Mouse (Mus musculus) adipocyte (in vitro differentiated cells): Measurements from ENCODE around the gene Cntn2.
A peak's percentile ranks its signal among the peaks of the same experiment; 100 is the strongest.

Experiments
- DNase-seq: peaks from one replicate; pipeline ENCODE4 v3.0.0-alpha.2; 2016; ENCODE audit warnings: low spot score

The Cntn2 gene

GRCm38 (mm10) chr1:132542762-132543306 is at the start of gene Cntn2:
Cntn2 (minus strand) TSS chr1:132543256.
- no peak for DNase-seq

- DNase-seq: no peak
Measured at GRCm38 (mm10) chr1:132592145-132592544, 49.1 kb upstream of the Cntn2 start.

GRCm38 (mm10) chr1:132591399-132591930 is 48.4 kb upstream of the Cntn2 start:
- DNase-seq: no peak

GRCm38 (mm10) chr1:132586679-132587201 is 43.7 kb upstream of the Cntn2 start:
- DNase-seq: no peak

GRCm38 (mm10) chr1:132585376-132585775 is 42.3 kb upstream of the Cntn2 start:
- DNase-seq: no peak

- DNase-seq: no peak
Measured at GRCm38 (mm10) chr1:132582998-132583604, 40.0 kb upstream of the Cntn2 start.

- no peak for DNase-seq
Measured at GRCm38 (mm10) chr1:132581845-132582839, 39.1 kb upstream of the Cntn2 start.

- no peak for DNase-seq
Measured at GRCm38 (mm10) chr1:132580063-132580462, 37.0 kb upstream of the Cntn2 start.

GRCm38 (mm10) chr1:132576845-132577244 is 33.8 kb upstream of the Cntn2 start:
- DNase-seq: no peak

- DNase-seq: no peak
Measured at GRCm38 (mm10) chr1:132572851-132573250, 29.8 kb upstream of the Cntn2 start.

- DNase-seq: no peak
Measured at GRCm38 (mm10) chr1:132571613-132572012, 28.6 kb upstream of the Cntn2 start.

- no peak for DNase-seq
Measured at GRCm38 (mm10) chr1:132570906-132571305, 27.9 kb upstream of the Cntn2 start.

GRCm38 (mm10) chr1:132570068-132570780 is 27.2 kb upstream of the Cntn2 start:
- DNase-seq: no peak

- no peak for DNase-seq
Measured at GRCm38 (mm10) chr1:132569516-132569915, 26.5 kb upstream of the Cntn2 start.

- DNase-seq: no peak
Measured at GRCm38 (mm10) chr1:132567336-132568125, 24.5 kb upstream of the Cntn2 start.

- DNase-seq: no peak
Measured at GRCm38 (mm10) chr1:132565766-132566165, 22.7 kb upstream of the Cntn2 start.

- DNase-seq: no peak
Measured at GRCm38 (mm10) chr1:132564946-132565345, 21.9 kb upstream of the Cntn2 start.

GRCm38 (mm10) chr1:132562337-132562795 is 19.3 kb upstream of the Cntn2 start:
- no peak for DNase-seq

GRCm38 (mm10) chr1:132560907-132561700 is 18.0 kb upstream of the Cntn2 start:
- DNase-seq: peak; percentile 6

GRCm38 (mm10) chr1:132559045-132559444 is 16.0 kb upstream of the Cntn2 start:
- DNase-seq: no peak
